Mouse (Mus musculus) heart, embryonic 13.5 days (tissue): ENCODE measurements around the gene Nudcd3. TPM values are rescaled to one million over a fixed set of nuclear protein-coding genes. Genes with fewer than 3 reads are reported as not detected.

Source experiments
- ATAC-seq: fragments of 200-750 bp; cut with Nextera tagmentation; 2 replicates; pipeline ENCODE4 v1.8.0; 2017; ENCODE audit warnings: moderate TSS enrichment; ENCODE audit not compliant: insufficient number of reproducible peaks, low FRiP score, low TSS enrichment; ENCODE audit errors: extremely low read depth
- H3K27ac ChIP-seq: fragments of 300-500 bp; sonication (generic); replicated peaks from 2 replicates; pipeline ENCODE4 v1.5.1; 2015; ENCODE audit warnings: moderate library complexity, mild to moderate bottlenecking, inconsistent platforms
- H3K27me3 ChIP-seq: fragments of 300-500 bp; sonication (generic); replicated peaks from 2 replicates; pipeline ENCODE4 v1.6.1; 2015; ENCODE audit warnings: mild to moderate bottlenecking, inconsistent platforms
- H3K36me3 ChIP-seq: fragments of 300-500 bp; sonication (generic); 2 replicates; pipeline ENCODE4 v1.6.1; 2015; ENCODE audit warnings: mild to moderate bottlenecking, inconsistent platforms
- H3K4me1 ChIP-seq: fragments of 300-500 bp; sonication (generic); 2 replicates; pipeline ENCODE4 v1.6.1; 2015; ENCODE audit warnings: inconsistent platforms
- H3K4me2 ChIP-seq: fragments of 300-500 bp; sonication (generic); 2 replicates; pipeline ENCODE4 v1.6.1; 2015; ENCODE audit warnings: inconsistent platforms, mild to moderate bottlenecking, moderate library complexity
- H3K4me3 ChIP-seq: fragments of 300-500 bp; sonication (generic); 2 replicates; pipeline ENCODE4 v1.5.1; 2015; ENCODE audit warnings: moderate library complexity, mild to moderate bottlenecking, inconsistent platforms
- H3K9ac ChIP-seq: fragments of 300-500 bp; sonication (generic); 2 replicates; pipeline ENCODE4 v1.6.1; 2015; ENCODE audit warnings: inconsistent platforms, mild to moderate bottlenecking, moderate library complexity
- H3K9me3 ChIP-seq: fragments of 300-500 bp; sonication (generic); 2 replicates; pipeline ENCODE4 v1.6.1; 2016; ENCODE audit warnings: inconsistent platforms
- WGBS: fragments of 180-500 bp; shearing (Covaris S2); methylation state at CpG from one replicate; pipeline ENCODE4 v1.1.7; 2015; ENCODE audit warnings: mixed read lengths; 5-methylcytosine and 5-hydroxymethylcytosine counted together
- polyA plus RNA-seq: library from polyadenylated mRNA; unstranded; fragments of >200 nt; fragmentation: Nextera tagmentation; extraction: Ambion mirVana; gene quantifications from 2 replicates; pipeline ENCODE4 v1.2.1, GENCODE M21; 2015

Nudcd3 gene
- polyA plus RNA-seq, 1 experiment from 2014 or later = 30.1 TPM

DNA sequence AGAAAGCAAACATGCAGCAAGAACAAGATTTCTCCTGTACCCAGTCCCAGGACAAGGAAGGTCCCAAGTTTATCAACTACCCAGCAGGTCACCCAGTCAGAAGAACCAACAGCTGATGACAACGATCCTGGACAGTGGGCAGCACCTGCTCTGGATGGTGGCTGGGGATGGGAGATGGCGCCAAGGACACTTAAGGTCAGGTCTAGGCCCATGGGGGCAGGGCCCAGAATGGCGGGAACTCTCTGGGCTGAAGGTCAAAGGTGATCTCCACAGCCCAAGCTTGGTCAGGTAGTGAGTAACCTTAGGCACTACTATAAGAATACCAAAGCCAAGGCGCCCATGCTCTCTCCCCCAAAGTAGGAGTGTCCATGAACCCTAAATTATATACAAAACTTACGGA lies 138.3 kb downstream of the Nudcd3 start:
- H3K9ac ChIP-seq = no peak overlapping the region
- no peaks in the 10 kb centered on the region for H3K36me3 ChIP-seq
- H3K4me2 ChIP-seq = no peak overlapping the region
- WGBS = 86% methylated on average over 5 of the region's 5 CpGs
- peaks cover 69% of the 10 kb centered on the region for H3K27me3 ChIP-seq
- peaks cover 18% of the 10 kb centered on the region for H3K4me1 ChIP-seq
- ATAC-seq = no peak
- no peak overlapping the region for H3K27ac ChIP-seq
- no peak overlapping the region for H3K4me3 ChIP-seq
- H3K9me3 ChIP-seq = no peaks in the 10 kb centered on the region

DNA sequence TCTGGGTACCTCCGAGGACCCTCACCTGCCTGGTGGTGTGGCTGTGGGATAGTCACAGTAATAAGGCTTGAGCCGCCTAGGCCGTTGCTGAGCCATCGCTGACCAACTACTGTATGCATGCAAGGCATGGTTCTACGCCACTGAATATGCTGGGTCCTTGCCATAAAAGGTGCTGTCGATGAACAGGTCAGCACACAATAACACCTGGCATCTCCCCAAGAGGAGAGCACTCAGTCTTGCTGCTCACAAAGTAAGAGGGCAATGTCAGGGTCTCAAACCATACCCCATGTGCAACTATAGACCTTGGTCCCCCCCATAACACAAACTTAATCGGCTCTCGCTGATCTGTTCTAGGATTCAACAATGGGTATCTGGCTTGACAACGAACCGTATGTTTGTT lies 141.1 kb downstream of the Nudcd3 start:
- H3K27me3 ChIP-seq = peaks cover 50% of the 10 kb centered on the region
- WGBS = 84% methylated on average over 10 of the region's 10 CpGs

More for the DNA sequence above, 141.1 kb downstream of the Nudcd3 start:
- Histone ChIP-seq H3K9me3 (no peaks in the 10 kb centered on the region), H3K4me2 (no peak overlapping the region), H3K4me3 (no peak overlapping the region), H3K27ac (no peak overlapping the region), H3K4me1 (peaks cover 2% of the 10 kb centered on the region), H3K9ac (no peak overlapping the region), H3K36me3 (no peaks in the 10 kb centered on the region)
- ATAC-seq = no peak

Other genes with a start within 250 kb of the Nudcd3 start
- gene Ykt6, start 244.7 kb downstream of the Nudcd3 start, polyA plus RNA-seq = 39.1 and 41.1 TPM in 2 replicates
- 2.4 and 2.7 TPM in 2 replicates for gene Camk2b, start 134.1 kb downstream of the Nudcd3 start, polyA plus RNA-seq
- 0.32 and 0.55 TPM in 2 replicates for gene A730071L15Rik, start 386 bp downstream of the Nudcd3 start, polyA plus RNA-seq
- not detected in 2 replicates for gene Npc1l1, start 29.7 kb upstream of the Nudcd3 start, polyA plus RNA-seq
- 59.4 and 60.0 TPM in 2 replicates for gene Ddx56, start 67.4 kb upstream of the Nudcd3 start, polyA plus RNA-seq
- gene Tmed4, start 74.5 kb upstream of the Nudcd3 start, polyA plus RNA-seq = 71.3 and 83.0 TPM in 2 replicates
- 226 and 229 TPM in 2 replicates for gene Ogdh, start 91.2 kb upstream of the Nudcd3 start, polyA plus RNA-seq
- gene Zmiz2, start 188.7 kb upstream of the Nudcd3 start, polyA plus RNA-seq = 6.6 and 7.3 TPM in 2 replicates
- 4,195 and 4,594 TPM in 2 replicates for gene Ppia, start 215.0 kb upstream of the Nudcd3 start, polyA plus RNA-seq
- 309 and 340 TPM in 2 replicates for gene H2afv, start 244.0 kb upstream of the Nudcd3 start, polyA plus RNA-seq